Mouse (Mus musculus) cerebellum, postnatal 36 days (tissue): ENCODE data around the gene Kdm5a.

Source experiments
- DNase-seq, 2 experiments: peaks; one replicate each; pipeline ENCODE4 v3.0.0; 2021 to 2022; ENCODE audit warnings: mixed read lengths in 2 of 2

Kdm5a gene

GRCm38 (mm10) chr6:120363688-120364522 is at the start of gene Kdm5a, which contains the start of gene Ccdc77:
Gene Kdm5a (plus strand): TSS chr6:120364124.
Gene Ccdc77 (minus strand): TSS chr6:120364374.
- peak; percentile 93 to 94 for DNase-seq

- DNase-seq: no peak
Observed at GRCm38 (mm10) chr6:120318303-120318940, 45.5 kb upstream of the Kdm5a start.

- no peak for DNase-seq
Observed at GRCm38 (mm10) chr6:120319129-120319528, 44.8 kb upstream of the Kdm5a start.

- no peak for DNase-seq
Observed at GRCm38 (mm10) chr6:120320369-120320768, 43.6 kb upstream of the Kdm5a start.

- DNase-seq: peak; percentile 60 to 71
Observed at GRCm38 (mm10) chr6:120324295-120324927, 39.5 kb upstream of the Kdm5a start.

GRCm38 (mm10) chr6:120332351-120332750 is 31.6 kb upstream of the Kdm5a start:
- no peak for DNase-seq

- DNase-seq: no peak
Observed at GRCm38 (mm10) chr6:120343992-120344391, 19.9 kb upstream of the Kdm5a start.

- no peak for DNase-seq
Observed at GRCm38 (mm10) chr6:120349018-120349417, 14.9 kb upstream of the Kdm5a start.

- no peak for DNase-seq
Observed at GRCm38 (mm10) chr6:120356478-120356877, 7.4 kb upstream of the Kdm5a start.

GRCm38 (mm10) chr6:120356951-120357945 is 6.7 kb upstream of the Kdm5a start:
- DNase-seq: peak; percentile 78 to 84

- no peak for DNase-seq
Observed at GRCm38 (mm10) chr6:120362124-120362523, 1.8 kb upstream of the Kdm5a start.

GRCm38 (mm10) chr6:120362774-120363687 is 893 bp upstream of the Kdm5a start:
- no peak for DNase-seq

- no peak for DNase-seq
Observed at GRCm38 (mm10) chr6:120364523-120364905, 590 bp downstream of the Kdm5a start.

- DNase-seq: no peak
Observed at GRCm38 (mm10) chr6:120365051-120365450, 1.1 kb downstream of the Kdm5a start.

GRCm38 (mm10) chr6:120376736-120377135 is 12.8 kb downstream of the Kdm5a start:
- no peak for DNase-seq

- DNase-seq: no peak
Observed at GRCm38 (mm10) chr6:120390054-120390453, 26.1 kb downstream of the Kdm5a start.

- no peak for DNase-seq
Observed at GRCm38 (mm10) chr6:120392811-120393210, 28.9 kb downstream of the Kdm5a start.

GRCm38 (mm10) chr6:120395622-120396345 is 31.9 kb downstream of the Kdm5a start:
- no peak for DNase-seq

GRCm38 (mm10) chr6:120403936-120404335 is 40.0 kb downstream of the Kdm5a start:
- DNase-seq: no peak

- no peak for DNase-seq
Observed at GRCm38 (mm10) chr6:120438161-120438560, 74.2 kb downstream of the Kdm5a start.
